Mouse (Mus musculus): Measurements from ENCODE around the gene Khdc3. TPM values are rescaled to one million over a fixed set of nuclear protein-coding genes. Genes with fewer than 3 reads are reported as not detected.

The Khdc3 gene
- total RNA-seq (2023) = 10 to 100 TPM; 16.0 to 20.1 TPM

DNA sequence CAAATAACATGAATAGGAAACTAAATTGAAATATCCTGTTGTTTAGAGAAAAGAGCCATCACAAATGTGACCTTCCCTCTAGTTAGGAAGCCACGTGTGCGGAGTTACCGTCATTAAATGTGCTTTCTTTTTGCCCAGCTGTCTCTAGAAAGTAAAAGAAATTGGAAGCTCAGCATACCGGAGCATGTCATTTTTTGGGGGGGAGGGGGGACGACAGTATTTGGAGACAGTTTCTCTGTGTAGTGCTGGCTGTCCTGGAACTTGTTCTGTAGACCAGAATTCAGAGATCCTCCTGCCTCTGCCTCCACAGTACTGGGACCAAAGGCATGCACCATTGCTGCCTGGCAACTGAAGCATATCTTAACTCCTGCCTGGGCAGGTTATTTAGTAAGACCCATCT, at the start of gene Khdc3:
TSS of gene Khdc3 (plus strand) at position 301 of the 400 bp plus-strand sequence.

DNA sequence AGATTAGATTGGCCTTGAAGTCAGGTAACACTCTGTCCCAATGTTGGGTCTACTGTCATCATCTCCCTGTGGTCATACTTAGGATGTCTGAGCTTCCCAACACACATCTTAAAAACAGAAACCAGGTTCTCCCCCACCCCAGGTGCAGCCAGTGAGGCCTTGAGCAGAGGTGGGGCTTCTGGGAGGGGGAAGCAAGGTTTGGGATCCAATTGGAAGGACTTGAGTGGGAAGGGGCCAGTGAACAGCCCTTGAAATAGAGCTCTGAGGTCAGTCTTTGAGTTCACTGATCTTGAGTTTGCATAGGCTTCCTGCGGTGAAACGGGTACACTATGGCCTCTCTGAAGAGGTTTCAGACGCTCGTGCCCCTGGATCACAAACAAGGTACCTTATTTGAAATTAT, 545 bp downstream of the Khdc3 start, which contains the start of gene Gm20509:
TSS of gene Gm20509 (plus strand) at position 290 of the 400 bp plus-strand sequence.

DNA sequence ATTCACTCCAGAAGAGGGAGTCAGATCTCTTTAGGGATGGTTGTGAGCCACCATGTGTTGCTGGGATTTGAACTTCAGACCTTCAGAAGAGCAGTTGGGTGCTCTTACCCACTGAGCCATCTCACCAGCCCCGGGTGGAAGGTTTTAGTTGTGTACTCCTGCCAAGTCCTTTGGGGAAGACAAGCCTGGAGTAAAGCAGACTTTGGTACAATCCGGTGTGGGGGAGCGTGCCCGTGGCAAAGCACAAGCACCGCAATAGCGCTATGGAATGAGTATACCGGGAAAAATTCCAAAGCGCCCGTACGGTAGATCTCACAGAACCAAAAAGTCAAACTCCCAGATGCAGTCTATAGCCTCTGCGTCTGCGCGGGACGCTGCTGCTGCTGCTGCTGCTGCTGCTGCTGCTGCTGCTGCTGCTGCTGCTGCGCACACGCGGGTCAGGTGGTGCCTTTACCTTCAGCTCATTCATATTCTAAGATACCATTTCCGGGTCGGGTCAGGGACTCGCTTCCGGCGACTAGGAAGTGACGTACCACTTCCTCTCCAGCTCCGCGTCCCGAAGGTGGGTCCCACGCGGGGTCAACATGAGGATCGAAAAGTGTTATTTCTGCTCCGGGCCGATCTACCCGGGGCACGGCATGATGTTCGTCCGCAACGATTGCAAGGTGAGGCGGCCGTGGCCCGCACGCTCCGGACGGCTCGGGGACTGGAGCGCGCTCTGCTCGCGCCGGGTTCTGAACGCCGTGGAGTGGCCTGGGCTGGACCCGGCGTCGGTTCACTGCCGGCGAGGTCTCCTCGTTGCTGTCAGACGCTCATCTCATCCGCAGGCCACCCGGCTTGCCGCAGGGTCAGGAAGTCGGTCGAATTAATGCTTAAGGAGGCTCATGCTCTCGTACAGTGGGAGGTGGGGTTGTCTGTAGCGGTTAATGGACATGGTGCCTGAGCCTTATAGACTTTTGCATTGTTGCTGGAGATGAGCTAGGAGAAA, 11.6 kb downstream of the Khdc3 start, which contains the start of gene Rsl24d1:
TSS of gene Rsl24d1 (plus strand) at position 508 of the 988 bp plus-strand sequence.

Other genes starting within 250 kb of the Khdc3 start
- not detected for gene Pygo1, start 176.2 kb upstream of the Khdc3 start, total RNA-seq (2023)
- gene Dyx1c1, start 143.1 kb upstream of the Khdc3 start, total RNA-seq (2023) = under 1 TPM; 0.31 to 0.78 TPM
- not detected for gene Gm44503, start 143.0 kb upstream of the Khdc3 start, total RNA-seq (2023)
- 1 to 10 TPM; 1.9 to 2.8 TPM for gene Ccpg1os, start 116.5 kb upstream of the Khdc3 start, total RNA-seq (2023)
- 100 to 1,000 TPM; 296 to 332 TPM for gene Ccpg1, start 116.4 kb upstream of the Khdc3 start, total RNA-seq (2023)
- 10 to 100 TPM; 25.3 to 28.4 TPM for gene Pigb, start 61.5 kb upstream of the Khdc3 start, total RNA-seq (2023)
- gene Rab27a, start 57.0 kb upstream of the Khdc3 start, total RNA-seq (2023) = 100 to 1,000 TPM; 203 to 213 TPM
- gene Gm20509, start 634 bp downstream of the Khdc3 start, total RNA-seq (2023) = not detected
- 10 to 100 TPM; 38.2 to 45.7 TPM for gene Rsl24d1, start 11.6 kb downstream of the Khdc3 start, total RNA-seq (2023)

Measured in neutrophil, adult 59 days (primary cell).